Mouse (Mus musculus): ENCODE measurements around the gene Ppp1r8. TPM values are rescaled to one million over a fixed set of nuclear protein-coding genes. Genes with fewer than 3 reads are reported as not detected.

Gene Ppp1r8
- polyA plus RNA-seq (2017; shearing (Covaris generic)): 55.3 TPM

GRCm38 (mm10) chr4:132842970-132843704 is at the start of gene Ppp1r8:
Gene Ppp1r8, minus strand, starts transcription at chr4:132843169.

GRCm38 (mm10) chr4:132884064-132884843 is 41.3 kb upstream of the Ppp1r8 start, which contains the start of gene Stx12:
Gene Stx12, minus strand, starts transcription at chr4:132884509.

GRCm38 (mm10) chr4:132796196-132796886 is 46.6 kb downstream of the Ppp1r8 start, which contains the start of gene Themis2:
Gene Themis2, minus strand, starts transcription at chr4:132796387.

Other genes with a start within 250 kb of the Ppp1r8 start
- gene Eya3, start 204.2 kb downstream of the Ppp1r8 start, polyA plus RNA-seq (2017; shearing (Covaris generic)): 37.8 TPM
- 8.1 TPM for gene Xkr8, start 110.6 kb downstream of the Ppp1r8 start, polyA plus RNA-seq (2017; shearing (Covaris generic))
- gene Smpdl3b, start 85.9 kb downstream of the Ppp1r8 start, polyA plus RNA-seq (2017; shearing (Covaris generic)): 2.6 TPM
- gene Rpa2, start 74.8 kb downstream of the Ppp1r8 start, polyA plus RNA-seq (2017; shearing (Covaris generic)): 69.4 TPM
- 3.1 TPM for gene Themis2, start 46.8 kb downstream of the Ppp1r8 start, polyA plus RNA-seq (2017; shearing (Covaris generic))
- gene Stx12, start 41.3 kb upstream of the Ppp1r8 start, polyA plus RNA-seq (2017; shearing (Covaris generic)): 44.6 TPM
- 27.1 TPM for gene Fam76a, start 79.4 kb upstream of the Ppp1r8 start, polyA plus RNA-seq (2017; shearing (Covaris generic))
- gene Fgr, start 130.9 kb upstream of the Ppp1r8 start, polyA plus RNA-seq (2017; shearing (Covaris generic)): 5.7 TPM
- gene Ahdc1, start 168.1 kb upstream of the Ppp1r8 start, polyA plus RNA-seq (2017; shearing (Covaris generic)): 6.7 TPM